Mouse (Mus musculus) ES-E14 (cell line): ENCODE measurements around the gene Ubc.

Experiments used
- CHD2 ChIP-seq: IDR thresholded peaks from 2 replicates; pipeline ENCODE4 v1.6.1; 2014; ENCODE audit warnings: mild to moderate bottlenecking, low read depth, low read length, inconsistent platforms
- HCFC1 ChIP-seq: IDR thresholded peaks from 2 replicates; pipeline ENCODE4 v1.6.1; 2012; ENCODE audit warnings: low read length, inconsistent platforms, borderline replicate concordance; ENCODE audit not compliant: insufficient read depth
- MAFK ChIP-seq: IDR thresholded peaks from 2 replicates; pipeline ENCODE4 v1.6.1; 2014; ENCODE audit warnings: mild to moderate bottlenecking, low read depth, low read length, inconsistent platforms; ENCODE audit not compliant: insufficient read depth
- ZC3H11A ChIP-seq: IDR thresholded peaks from 2 replicates; pipeline ENCODE4 v1.6.1; 2012; ENCODE audit warnings: low read depth, mild to moderate bottlenecking, inconsistent platforms, low read length, borderline replicate concordance
- ZNF384 ChIP-seq: IDR thresholded peaks from 2 replicates; pipeline ENCODE4 v1.6.1; 2012; ENCODE audit warnings: low read depth, low read length, inconsistent platforms

DNA sequence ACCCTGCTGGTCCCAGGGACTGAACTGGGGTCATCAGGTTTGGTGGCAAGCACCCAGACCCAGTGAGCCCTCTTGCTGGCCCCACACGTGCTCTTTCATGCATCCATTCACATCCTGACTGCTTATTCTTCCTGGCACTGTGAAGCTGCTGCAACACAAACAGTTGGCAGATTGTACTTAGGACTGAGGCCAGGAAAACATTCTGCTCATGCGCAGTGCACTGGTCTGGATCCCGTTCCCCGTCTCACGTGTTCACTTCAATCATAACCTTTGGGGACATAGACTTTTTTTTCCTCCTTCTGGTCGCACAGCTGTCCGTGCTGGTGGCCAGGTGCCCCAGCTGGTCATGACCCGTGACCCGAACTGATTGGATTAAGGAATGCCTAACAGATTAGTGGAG, 29.4 kb downstream of the Ubc start:
- no peak for TF ChIP-seq ZNF384
- no peak for TF ChIP-seq HCFC1
- TF ChIP-seq CHD2, result no peak
- no peak for TF ChIP-seq MAFK
- TF ChIP-seq ZC3H11A, result no peak
